Mouse (Mus musculus): Measurements from ENCODE around the gene Nr2c2. TPM values are rescaled to one million over a fixed set of nuclear protein-coding genes. Genes with fewer than 3 reads are reported as not detected.

Gene Nr2c2
- total RNA-seq, 2 experiments from 2014 or later: 17.7 to 24.2 TPM

- intact Hi-C loops (cut with DNase I): no loop called here
- no peak for DNase-seq
These were observed 130.8 kb downstream of the Nr2c2 start for GRCm38 (mm10) chr6:92222021-92222420.

Other genes starting within 250 kb of the Nr2c2 start
- gene Ccdc174, start 213.3 kb upstream of the Nr2c2 start, total RNA-seq (2021): 1 to 10 TPM; 7.2 to 8.2 TPM
- gene 4930590J08Rik, start 188.6 kb upstream of the Nr2c2 start, total RNA-seq (2021): 1 to 10 TPM in 1 of 2 experiments, under 1 TPM in 1; 0.81 to 1.1 TPM
- gene Fgd5, start 112.5 kb upstream of the Nr2c2 start, total RNA-seq (2021): 10 to 100 TPM in 1 of 2 experiments, 1 to 10 TPM in 1; 6.8 to 10.3 TPM
- 10 to 100 TPM; 36.1 to 39.4 TPM for gene Mrps25, start 92.6 kb downstream of the Nr2c2 start, total RNA-seq (2021)
- gene Rbsn, start 123.5 kb downstream of the Nr2c2 start, total RNA-seq (2021): 10 to 100 TPM in 1 of 2 experiments, 1 to 10 TPM in 1; 9.8 to 10.0 TPM
- gene Trh, start 153.3 kb downstream of the Nr2c2 start, total RNA-seq (2021): not detected